Mouse (Mus musculus): Measurements from ENCODE around the gene Smim7.

DNA sequence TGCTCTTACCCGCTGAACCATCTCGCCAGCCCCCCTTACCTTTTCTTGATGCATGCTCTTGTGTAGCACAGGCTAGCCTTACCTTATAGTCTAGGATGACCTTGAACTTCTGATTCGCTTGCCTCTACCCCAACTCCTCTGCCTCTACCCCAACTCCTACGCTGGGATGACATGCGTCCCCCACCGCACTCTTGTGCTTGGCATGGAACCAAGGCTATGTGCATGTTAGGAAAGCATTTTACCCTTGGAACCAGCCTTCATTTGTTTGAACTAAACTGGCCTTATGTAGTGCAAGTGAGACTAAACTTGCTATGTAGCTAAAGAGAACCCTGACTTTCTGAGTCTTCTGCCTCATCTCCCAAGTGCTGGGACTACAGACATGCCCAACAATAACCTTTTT is 5.0 kb upstream of the Smim7 start:
- no peak for TF ChIP-seq CTCF (IDR thresholded peaks at IDR 0.05; ENCODE audit: control insufficient read depth, insufficient read depth, low read length)
- TF ChIP-seq POLR2A (IDR thresholded peaks at IDR 0.05; ENCODE audit: borderline replicate concordance, control insufficient read depth, low read depth, low read length), result no peak

Data from bone marrow, adult 2 months (tissue).